Mouse (Mus musculus) limb, embryonic 15.5 days (tissue): Measurements from ENCODE around the gene Zfhx2. TPM values are rescaled to one million over a fixed set of nuclear protein-coding genes. Genes with fewer than 3 reads are reported as not detected.

Experiments used
- ATAC-seq: fragments of 200-750 bp; cut with Nextera tagmentation; 2 replicates; pipeline ENCODE4 v1.8.0; 2017; ENCODE audit warnings: low read depth, moderate TSS enrichment; ENCODE audit not compliant: insufficient number of reproducible peaks, low FRiP score, low TSS enrichment
- H3K27ac ChIP-seq: fragments of 300-500 bp; sonication (generic); 2 replicates; pipeline ENCODE4 v1.5.1; 2015; ENCODE audit warnings: moderate library complexity, mild to moderate bottlenecking, inconsistent platforms
- H3K27me3 ChIP-seq: fragments of 300-500 bp; sonication (generic); 2 replicates; pipeline ENCODE4 v1.6.1; 2015; ENCODE audit warnings: inconsistent platforms
- H3K36me3 ChIP-seq: fragments of 300-500 bp; sonication (generic); 2 replicates; pipeline ENCODE4 v1.6.1; 2015; ENCODE audit warnings: inconsistent platforms
- H3K4me1 ChIP-seq: fragments of 300-500 bp; sonication (generic); 2 replicates; pipeline ENCODE4 v1.6.1; 2015; ENCODE audit warnings: inconsistent platforms
- H3K4me2 ChIP-seq: fragments of 300-500 bp; sonication (generic); 2 replicates; pipeline ENCODE4 v1.6.1; 2015; ENCODE audit warnings: mild to moderate bottlenecking, inconsistent platforms
- H3K4me3 ChIP-seq: fragments of 300-500 bp; sonication (generic); 2 replicates; pipeline ENCODE4 v1.5.1; 2015; ENCODE audit warnings: mild to moderate bottlenecking, inconsistent platforms
- H3K9ac ChIP-seq: fragments of 300-500 bp; sonication (generic); 2 replicates; pipeline ENCODE4 v1.6.1; 2015; ENCODE audit warnings: inconsistent platforms
- H3K9me3 ChIP-seq: fragments of 300-500 bp; sonication (generic); 2 replicates; pipeline ENCODE4 v1.6.1; 2016; ENCODE audit warnings: inconsistent platforms
- WGBS: fragments of 180-500 bp; shearing (Covaris S2); methylation state at CpG from one replicate; pipeline ENCODE4 v1.1.7; 2015; 5-methylcytosine and 5-hydroxymethylcytosine counted together
- polyA plus RNA-seq: library from polyadenylated mRNA; unstranded; fragments of >200 nt; fragmentation: Nextera tagmentation; extraction: Ambion mirVana; gene quantifications from 2 replicates; pipeline ENCODE4 v1.2.1, GENCODE M21; 2015

Zfhx2 gene
- polyA plus RNA-seq, 1 experiment from 2014 or later: 4.8 TPM

- no peak for ATAC-seq
- H3K4me2 ChIP-seq: no peak overlapping the region
- 84% methylated on average over 18 of the region's 18 CpGs for WGBS
- peaks cover 28% of the 10 kb centered on the region; the same call in 1 of the 2 replicates for H3K36me3 ChIP-seq
- no peak overlapping the region for H3K9ac ChIP-seq
- peaks cover 28% of the 10 kb centered on the region for H3K4me1 ChIP-seq
- H3K4me3 ChIP-seq: no peak overlapping the region
- H3K27me3 ChIP-seq: peaks cover 5% of the 10 kb centered on the region; the same call in 1 of the 2 replicates
- H3K27ac ChIP-seq: no peak overlapping the region
- H3K9me3 ChIP-seq: no peaks in the 10 kb centered on the region
Measured at GRCm38 (mm10) chr14:55104365-55104764, 12.2 kb upstream of the Zfhx2 start.

- Histone ChIP-seq H3K4me1 (peaks cover 14% of the 10 kb centered on the region), H3K27me3 (0 out of 2 replicates have a peak, but pooled peaks cover 4% of the 10 kb centered on the region), H3K27ac (no peak overlapping the region), H3K9me3 (no peaks in the 10 kb centered on the region), H3K36me3 (peaks cover 48% of the 10 kb centered on the region), H3K4me2 (no peak overlapping the region), H3K9ac (no peak overlapping the region), H3K4me3 (no peak overlapping the region)
- WGBS: 71% methylated on average over 15 of the region's 15 CpGs
- ATAC-seq: no peak
Measured at GRCm38 (mm10) chr14:55102253-55102785, 10.2 kb upstream of the Zfhx2 start.

GRCm38 (mm10) chr14:55101592-55101991 lies 9.5 kb upstream of the Zfhx2 start:
- Histone ChIP-seq H3K4me3 (no peak overlapping the region), H3K9ac (no peak overlapping the region), H3K27me3 (no peaks in the 10 kb centered on the region), H3K4me2 (no peak overlapping the region), H3K9me3 (no peaks in the 10 kb centered on the region), H3K4me1 (peaks cover 20% of the 10 kb centered on the region), H3K36me3 (peaks cover 50% of the 10 kb centered on the region), H3K27ac (no peak overlapping the region)
- WGBS: 46% methylated on average over 4 of the region's 4 CpGs
- ATAC-seq: no peak

DNA sequence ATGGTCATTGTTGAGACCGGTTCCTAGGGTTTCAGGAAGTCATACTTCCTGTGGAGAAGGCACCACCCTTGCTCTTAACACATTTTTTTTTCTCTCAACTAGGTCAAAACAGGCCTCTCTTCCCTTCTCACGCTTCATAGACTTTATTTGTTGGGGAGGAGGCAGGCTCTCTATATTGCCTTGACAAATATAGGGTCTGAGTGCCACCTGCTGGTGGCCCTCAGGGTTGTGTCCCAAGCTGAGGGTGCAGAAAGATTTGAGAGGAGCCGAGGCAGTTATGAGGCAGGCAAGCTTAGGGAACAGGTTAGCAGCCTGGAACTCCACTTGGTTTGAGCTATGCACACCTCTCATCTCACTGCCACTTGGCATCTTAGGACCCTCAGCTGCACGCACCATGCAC lies 5.9 kb upstream of the Zfhx2 start:
- Histone ChIP-seq H3K4me3 (no peak overlapping the region), H3K36me3 (peaks cover 45% of the 10 kb centered on the region), H3K4me2 (no peak overlapping the region), H3K27me3 (no peaks in the 10 kb centered on the region), H3K4me1 (peaks cover 18% of the 10 kb centered on the region), H3K27ac (no peak overlapping the region), H3K9me3 (no peaks in the 10 kb centered on the region), H3K9ac (no peak overlapping the region)
- WGBS: 61% methylated on average over 4 of the region's 4 CpGs
- ATAC-seq: no peak

DNA sequence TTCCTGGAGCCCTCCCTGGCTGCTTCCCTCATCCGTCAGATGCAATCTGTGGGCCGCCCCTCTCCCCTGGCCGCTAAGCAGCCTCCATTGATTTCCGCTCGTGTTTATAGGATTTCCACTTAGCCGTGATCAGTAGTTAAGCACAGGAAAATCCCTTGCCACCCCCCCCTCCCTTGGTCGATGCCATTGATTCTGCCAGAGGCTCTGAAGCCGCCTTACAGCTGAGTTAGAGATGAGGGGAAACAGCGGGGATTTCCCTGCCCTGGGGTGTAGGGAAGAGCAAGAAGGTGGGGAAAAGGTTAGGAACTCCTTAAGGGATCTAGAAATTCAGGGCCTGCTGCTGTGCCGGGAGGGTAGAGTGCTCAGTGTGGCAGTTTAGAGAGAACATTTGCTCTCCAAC lies 5.5 kb upstream of the Zfhx2 start:
- Histone ChIP-seq H3K27ac (no peak overlapping the region), H3K4me3 (no peak overlapping the region), H3K9me3 (no peaks in the 10 kb centered on the region), H3K36me3 (peaks cover 42% of the 10 kb centered on the region), H3K4me2 (no peak overlapping the region), H3K9ac (no peak overlapping the region), H3K4me1 (peaks cover 18% of the 10 kb centered on the region), H3K27me3 (no peaks in the 10 kb centered on the region)
- WGBS: 78% methylated on average over 10 of the region's 10 CpGs
- no peak for ATAC-seq

GRCm38 (mm10) chr14:55096573-55097087 lies 4.5 kb upstream of the Zfhx2 start:
- H3K27me3 ChIP-seq: no peaks in the 10 kb centered on the region
- H3K9ac ChIP-seq: no peak overlapping the region
- H3K27ac ChIP-seq: no peak overlapping the region
- ATAC-seq: no peak
- no peak overlapping the region for H3K4me2 ChIP-seq
- WGBS: 66% methylated on average over 9 of the region's 9 CpGs
- H3K36me3 ChIP-seq: peaks cover 39% of the 10 kb centered on the region
- H3K4me1 ChIP-seq: peaks cover 21% of the 10 kb centered on the region
- H3K9me3 ChIP-seq: no peaks in the 10 kb centered on the region
- no peak overlapping the region for H3K4me3 ChIP-seq

- H3K27ac ChIP-seq: no peak overlapping the region
- no peak overlapping the region for H3K9ac ChIP-seq
- WGBS: 61% methylated on average over 12 of the region's 12 CpGs
- H3K4me2 ChIP-seq: peak overlapping the region; percentile 80
- no peaks in the 10 kb centered on the region for H3K9me3 ChIP-seq
- no peak for ATAC-seq
- H3K4me1 ChIP-seq: peaks cover 29% of the 10 kb centered on the region
- H3K27me3 ChIP-seq: no peaks in the 10 kb centered on the region
- peaks cover 32% of the 10 kb centered on the region for H3K36me3 ChIP-seq
- peak overlapping the region; percentile 74 for H3K4me3 ChIP-seq
Measured at GRCm38 (mm10) chr14:55095671-55096070, 3.5 kb upstream of the Zfhx2 start.

GRCm38 (mm10) chr14:55095263-55095662 lies 3.1 kb upstream of the Zfhx2 start:
- Histone ChIP-seq H3K36me3 (peaks cover 30% of the 10 kb centered on the region), H3K4me3 (peak overlapping the region; percentile 74), H3K4me2 (peak overlapping the region; percentile 80), H3K9me3 (no peaks in the 10 kb centered on the region), H3K27me3 (no peaks in the 10 kb centered on the region), H3K4me1 (peaks cover 29% of the 10 kb centered on the region), H3K9ac (peak overlapping the region; percentile 56), H3K27ac (peak overlapping the region; percentile 83)
- WGBS: 45% methylated on average over 9 of the region's 9 CpGs
- no peak for ATAC-seq

- H3K4me1 ChIP-seq: peaks cover 29% of the 10 kb centered on the region
- H3K36me3 ChIP-seq: peaks cover 26% of the 10 kb centered on the region
- H3K9ac ChIP-seq: peak within 1 kb of the TSS; percentile 56
- under 1% methylated on average over 30 of the region's 30 CpGs for WGBS
- peak; percentile 67 for ATAC-seq
- no peaks in the 10 kb centered on the region for H3K9me3 ChIP-seq
- peak within 1 kb of the TSS; percentile 80 for H3K4me2 ChIP-seq
- peak within 1 kb of the TSS; percentile 74 for H3K4me3 ChIP-seq
- no peaks in the 10 kb centered on the region for H3K27me3 ChIP-seq
- peak within 1 kb of the TSS; percentile 83 for H3K27ac ChIP-seq
Measured at GRCm38 (mm10) chr14:55094704-55095231, 2.6 kb upstream of the Zfhx2 start, which contains the start of gene Thtpa. Thtpa (plus strand) TSS chr14:55094784.

- H3K9me3 ChIP-seq: no peaks in the 10 kb centered on the region
- no peak overlapping the region for H3K4me2 ChIP-seq
- no peak for ATAC-seq
- H3K9ac ChIP-seq: no peak overlapping the region
- no peak overlapping the region for H3K4me3 ChIP-seq
- peaks cover 35% of the 10 kb centered on the region for H3K4me1 ChIP-seq
- WGBS: 40% methylated on average over 6 of the region's 6 CpGs
- H3K27me3 ChIP-seq: no peaks in the 10 kb centered on the region
- peaks cover 18% of the 10 kb centered on the region for H3K36me3 ChIP-seq
- H3K27ac ChIP-seq: no peak overlapping the region
Measured at GRCm38 (mm10) chr14:55093927-55094326, 1.8 kb upstream of the Zfhx2 start.

DNA sequence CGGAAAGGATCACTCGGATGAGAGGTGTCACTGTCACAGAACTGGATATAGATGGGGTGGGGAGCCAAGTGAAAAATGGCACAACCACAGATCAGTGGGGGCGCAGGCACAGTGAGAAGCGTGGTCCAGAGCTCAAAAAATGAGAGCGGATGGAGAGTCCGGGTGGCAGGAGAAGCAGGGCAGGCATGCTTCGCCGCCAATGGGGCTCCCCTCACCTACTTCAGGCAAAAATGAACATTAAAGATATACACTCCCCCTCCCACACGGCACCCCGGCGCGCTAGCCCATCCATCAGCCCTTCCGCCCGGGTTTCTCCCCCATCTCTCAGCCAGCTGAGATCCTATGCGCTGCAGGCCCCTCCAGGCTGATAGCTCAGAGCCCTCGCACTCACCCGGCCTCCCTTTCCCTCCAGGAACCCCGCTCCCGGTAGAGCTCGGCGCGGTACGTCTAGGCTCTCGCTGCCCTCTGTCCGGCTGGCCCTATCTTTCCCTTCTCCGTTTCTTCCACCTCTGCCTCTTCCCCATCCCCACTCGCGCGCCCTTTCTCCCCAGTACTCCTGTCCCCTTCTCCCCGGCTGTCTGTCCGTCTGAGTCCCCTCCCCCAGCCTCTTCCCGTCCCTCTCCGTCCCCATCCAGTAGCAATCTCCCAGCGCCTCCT lies 787 bp downstream of the Zfhx2 start:
- Histone ChIP-seq H3K9ac (peak overlapping the region; percentile 60), H3K36me3 (no peaks in the 10 kb centered on the region), H3K27me3 (no peaks in the 10 kb centered on the region), H3K4me3 (peak overlapping the region; percentile 59), H3K9me3 (no peaks in the 10 kb centered on the region), H3K4me1 (peaks cover 27% of the 10 kb centered on the region), H3K4me2 (peak overlapping the region; percentile 66), H3K27ac (peak overlapping the region; percentile 73)
- no peak for ATAC-seq
- WGBS: 4% methylated on average over 34 of the region's 34 CpGs
